Mouse (Mus musculus) cerebellum, adult 8-10 months (tissue): ENCODE results near the gene 4933428G20Rik.

Source experiments
- DNase-seq: peaks from one replicate; pipeline ENCODE4 v3.0.0; 2022

4933428G20Rik gene

DNA sequence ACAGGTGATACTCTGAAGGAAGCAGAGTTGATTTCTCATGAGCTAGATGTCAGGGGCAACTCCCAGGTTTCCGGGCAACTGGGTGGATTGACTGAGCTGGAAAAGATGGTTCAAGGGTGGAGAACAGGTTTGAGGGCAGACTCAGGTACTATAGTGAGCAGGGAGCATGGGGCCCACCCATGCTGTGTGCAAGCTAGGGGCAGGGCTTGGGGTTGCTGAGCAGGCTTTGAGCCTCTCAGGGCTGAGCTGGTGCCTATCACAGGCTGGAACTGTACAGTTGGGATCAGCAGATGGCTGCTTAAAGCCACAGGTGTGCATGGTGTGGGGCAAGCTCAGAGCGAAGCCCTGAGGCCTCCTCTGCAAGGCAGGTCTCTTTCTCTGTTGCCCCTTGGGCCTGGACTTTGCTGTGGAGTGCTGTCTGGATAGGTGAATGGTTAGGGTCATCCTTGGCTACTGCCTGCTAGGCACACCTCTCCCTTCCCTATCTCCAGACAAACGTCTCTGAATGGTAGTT lies 38.8 kb downstream of the 4933428G20Rik start:
- DNase-seq, result no peak

DNA sequence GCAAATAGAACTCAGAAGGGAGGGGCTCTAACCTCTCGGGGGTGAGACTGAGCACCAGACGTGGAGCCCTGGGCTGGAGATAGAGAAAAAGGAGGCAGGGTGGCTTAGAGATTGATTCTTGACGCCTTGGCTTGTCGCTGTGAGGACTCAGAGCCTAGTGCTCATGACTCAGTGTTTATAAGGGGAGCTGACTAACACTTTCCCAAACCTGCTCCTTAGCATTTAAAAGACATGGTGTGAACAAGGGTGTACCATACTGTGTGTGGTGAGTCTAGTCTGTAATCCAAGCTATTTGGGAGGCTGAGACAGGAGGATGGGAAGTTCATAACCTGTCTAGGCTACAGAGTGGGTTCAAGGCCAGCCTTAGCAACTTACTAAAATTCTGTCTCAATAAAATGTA lies 43.0 kb downstream of the 4933428G20Rik start:
- DNase-seq, result no peak

DNA sequence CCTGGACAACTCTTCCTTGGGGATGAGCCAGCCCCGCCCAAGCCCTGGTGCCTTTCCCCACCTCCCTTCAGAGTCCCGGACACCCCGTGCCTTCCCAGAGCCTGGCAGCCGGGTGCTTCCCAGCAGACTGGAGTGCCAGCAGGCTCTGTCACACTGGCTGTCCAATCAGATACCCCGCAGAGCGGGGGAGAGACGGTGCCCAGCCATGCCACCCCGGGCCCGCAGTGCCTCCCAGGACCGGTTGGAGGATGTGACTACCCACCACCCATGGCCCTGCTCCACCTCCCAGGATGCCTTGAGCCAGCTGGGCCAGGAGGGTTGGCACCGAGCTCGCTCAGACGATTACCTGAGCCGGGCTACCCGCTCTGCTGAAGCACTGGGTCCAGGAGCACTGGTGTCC lies 48.5 kb downstream of the 4933428G20Rik start:
- peak; percentile 76 for DNase-seq

GRCm38 (mm10) chr11:97450305-97450922 lies 49.7 kb downstream of the 4933428G20Rik start:
- no peak for DNase-seq

- DNase-seq, result peak; percentile 69
Observed at GRCm38 (mm10) chr11:97449601-97450293, 50.4 kb downstream of the 4933428G20Rik start.

DNA sequence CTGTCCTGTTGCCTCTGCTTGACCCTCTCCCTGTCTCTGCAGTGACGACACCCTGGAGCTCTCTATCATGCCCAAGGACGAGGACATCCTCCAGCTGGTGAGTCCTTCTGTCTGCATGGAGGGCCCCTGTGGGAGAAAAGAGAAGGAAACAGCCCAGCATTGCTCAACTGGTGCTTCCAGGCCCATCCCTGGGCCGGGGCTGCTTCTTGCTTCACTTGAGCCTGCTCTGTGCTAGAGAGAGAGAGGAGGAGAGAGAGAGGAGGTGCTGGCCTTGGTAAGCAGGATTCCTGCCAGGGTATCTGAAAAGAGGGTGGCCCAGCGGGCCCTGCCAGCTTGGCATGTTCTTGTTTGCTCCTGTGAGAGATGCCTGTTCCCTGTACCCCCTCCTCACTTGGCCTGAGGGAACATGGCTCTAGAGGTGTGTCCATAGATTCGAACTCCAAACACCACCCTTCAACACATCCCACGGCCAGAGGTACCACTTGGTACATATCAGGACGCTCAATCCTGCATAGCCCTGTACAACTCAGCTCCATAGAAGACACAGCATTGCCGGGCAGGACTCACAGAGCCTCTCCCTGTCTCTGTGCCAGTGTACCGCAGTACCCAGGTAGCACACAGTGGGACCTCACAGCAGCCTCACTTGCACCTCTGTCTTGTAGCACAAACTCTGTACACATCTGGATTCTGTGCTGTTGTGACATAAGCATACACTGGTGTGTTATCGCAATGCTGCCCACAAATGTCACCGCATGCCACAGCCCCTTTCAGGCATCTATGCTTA lies 51.3 kb downstream of the 4933428G20Rik start:
- DNase-seq, result no peak

DNA sequence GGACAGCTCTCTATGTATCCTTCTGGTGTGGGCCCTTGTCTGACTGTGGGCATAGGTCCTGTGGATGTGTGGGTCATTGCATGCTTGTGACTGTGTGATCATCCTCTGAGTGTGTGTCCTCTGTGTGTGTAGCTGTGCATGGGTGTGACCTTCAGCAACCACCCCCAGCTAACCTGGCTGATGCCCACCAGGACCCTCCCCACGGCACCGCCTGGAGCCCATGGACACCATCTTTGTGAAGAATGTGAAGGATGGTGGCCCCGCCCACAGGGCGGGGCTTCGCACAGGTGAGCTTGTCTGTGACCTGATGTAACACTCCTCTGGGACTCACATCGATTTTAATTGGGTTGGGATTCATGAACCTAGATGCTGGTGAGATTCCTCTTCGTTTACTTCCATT lies 52.2 kb downstream of the 4933428G20Rik start:
- no peak for DNase-seq

- DNase-seq, result no peak
Observed at GRCm38 (mm10) chr11:97445999-97446511, 54.1 kb downstream of the 4933428G20Rik start.

GRCm38 (mm10) chr11:97445596-97445995 lies 54.5 kb downstream of the 4933428G20Rik start:
- no peak for DNase-seq

DNA sequence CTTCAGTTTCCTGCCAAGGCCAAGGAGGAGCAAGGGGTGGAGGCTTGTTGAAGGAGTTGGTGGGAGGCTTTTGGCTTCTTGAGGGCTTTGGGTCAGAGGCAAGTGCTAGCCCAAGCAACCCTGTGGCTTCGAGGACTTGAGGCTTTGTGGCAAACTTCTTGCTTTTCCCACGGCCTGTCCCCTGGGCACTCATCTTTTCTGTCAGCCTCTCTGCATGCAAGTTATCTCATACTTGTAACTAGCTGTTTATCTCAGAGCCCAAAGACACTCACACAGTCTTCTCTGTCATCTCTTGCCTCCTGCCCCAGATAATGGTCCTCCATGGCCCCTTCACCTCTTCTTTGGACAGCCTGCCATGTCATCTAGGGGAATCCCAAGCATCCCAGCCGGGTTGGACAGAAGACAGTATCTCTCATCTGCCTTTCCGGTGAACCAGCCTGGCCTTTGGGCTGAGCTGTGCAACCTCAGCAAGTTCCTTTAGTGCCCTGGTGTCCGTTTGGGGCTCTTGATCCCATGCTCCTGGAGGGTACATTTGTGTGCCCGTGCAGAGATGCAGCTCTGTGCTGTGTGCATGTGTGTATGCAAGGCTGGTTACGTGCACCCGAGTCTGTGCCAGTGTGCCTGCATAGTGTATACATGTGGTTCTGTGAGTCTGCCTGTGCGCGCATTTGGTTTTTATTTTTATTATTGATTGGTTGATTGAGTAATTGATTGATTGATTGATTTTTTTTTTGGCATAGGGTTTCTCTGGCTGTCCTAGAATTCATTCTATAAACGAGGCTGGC lies 57.1 kb downstream of the 4933428G20Rik start:
- no peak for DNase-seq

- no peak for DNase-seq
Observed at GRCm38 (mm10) chr11:97441658-97442125, 58.4 kb downstream of the 4933428G20Rik start.

GRCm38 (mm10) chr11:97441036-97441657 lies 59.0 kb downstream of the 4933428G20Rik start:
- DNase-seq, result no peak
